Mouse (Mus musculus): Measurements from ENCODE around the gene Cdc6.

DNA sequence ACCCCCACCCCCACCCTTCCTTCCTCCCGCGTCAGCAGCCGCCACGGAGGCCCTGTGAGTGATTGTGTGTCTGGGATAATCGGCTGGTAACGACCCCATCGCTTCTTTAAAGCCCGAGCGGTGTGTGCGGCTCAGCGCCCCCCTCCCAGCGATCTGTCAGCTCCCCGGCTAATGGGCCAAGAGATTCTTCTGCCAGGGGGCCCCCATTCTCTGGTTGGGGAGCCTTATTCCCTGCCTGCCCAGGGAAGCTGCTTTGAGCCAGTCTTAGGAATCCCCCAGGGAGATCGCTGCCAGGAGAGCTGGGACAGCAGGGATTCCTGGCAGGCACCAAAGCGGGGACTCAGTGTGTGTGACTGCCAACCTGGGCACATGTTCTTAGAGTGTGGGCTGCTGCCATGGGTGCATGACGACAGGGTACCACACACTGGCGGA lies 61.9 kb downstream of the Cdc6 start:
- TF ChIP-seq MYC (IDR thresholded peaks at IDR 0.05; ENCODE audit: low read depth, low read length), result no peak
- TF ChIP-seq TCF12 (IDR thresholded peaks at IDR 0.05; ENCODE audit: low read depth, low read length), result no peak
- TF ChIP-seq JUND (conservative IDR thresholded peaks at IDR 0.05; ENCODE audit: low read depth, low read length), result no peak
- no peak for TF ChIP-seq CTCF (conservative IDR thresholded peaks at IDR 0.05 in 1 of 2, IDR thresholded peaks at IDR 0.05 in 1 of 2; ENCODE audit: low read depth in 2 of 2, low read length in 2 of 2)
- TF ChIP-seq HCFC1 (IDR thresholded peaks at IDR 0.05; ENCODE audit: low read depth, low read length), result no peak
- no peak for TF ChIP-seq POLR2AphosphoS2 (IDR thresholded peaks at IDR 0.05; ENCODE audit: low read depth, low read length)
- no peak for TF ChIP-seq MAX (IDR thresholded peaks at IDR 0.05; ENCODE audit: low read length)
- no peak for TF ChIP-seq ZMIZ1 (IDR thresholded peaks at IDR 0.05; ENCODE audit: low read depth, low read length)
- no peak for TF ChIP-seq POLR2A (IDR thresholded peaks at IDR 0.05; ENCODE audit: low read depth, low read length)
- TF ChIP-seq CHD1 (IDR thresholded peaks at IDR 0.05; ENCODE audit: low read depth, low read length), result no peak
- TF ChIP-seq ZKSCAN1 (IDR thresholded peaks at IDR 0.05; ENCODE audit: borderline replicate concordance, low read depth, low read length), result no peak
- TF ChIP-seq PAX5 (IDR thresholded peaks at IDR 0.05; ENCODE audit: low read length), result no peak
